Mouse (Mus musculus): ENCODE results near the gene Aldoc.

GRCm38 (mm10) chr11:78324965-78325364 is 2.2 kb downstream of the Aldoc start:
- TF ChIP-seq EP300 (IDR thresholded peaks at IDR 0.05; ENCODE audit: low read depth) (no peak), CTCF (IDR thresholded peaks at IDR 0.05; ENCODE audit: low read depth) (no peak)

Data from heart, postnatal 0 days (tissue).